Mouse (Mus musculus): ENCODE measurements at regions not wholly inside any gene's neighbourhood (a gene's known extent, or its start where the extent isn't known, plus 50 kb on each side); places are given as distances from the start of the nearest gene placed in this dataset.

- TF ChIP-seq POLR2A (IDR thresholded peaks at IDR 0.05; ENCODE audit: low read depth, low read length): no peak
- no peak for TF ChIP-seq CTCF (IDR thresholded peaks at IDR 0.05; ENCODE audit: extremely low read depth, insufficient read depth, insufficient read length, insufficient replicate concordance)
Measured at GRCm38 (mm10) chr2:11375092-11375491, 178.8 kb downstream of the Pfkfb3 start.
